Mouse (Mus musculus): Measurements from ENCODE around the gene Pitpnm2.

GRCm38 (mm10) chr5:124290216-124290615, 40.7 kb upstream of the Pitpnm2 start:
- TF ChIP-seq POLR2A (IDR thresholded peaks at IDR 0.05; ENCODE audit: insufficient read length, low read depth) (no peak), E2F4 (IDR thresholded peaks at IDR 0.05; ENCODE audit: insufficient read depth) (no peak), CEBPB (IDR thresholded peaks at IDR 0.05; ENCODE audit: insufficient read depth, poor library complexity, severe bottlenecking) (no peak), TCF12 (IDR thresholded peaks at IDR 0.05; ENCODE audit: insufficient read depth, poor library complexity, severe bottlenecking) (no peak), POLR2AphosphoS2 (IDR thresholded peaks at IDR 0.05; ENCODE audit: insufficient read length, low read depth) (no peak), REST (IDR thresholded peaks at IDR 0.05; ENCODE audit: insufficient read depth, insufficient read length) (no peak)
